Mouse (Mus musculus) thymus, adult 18-20 months (tissue): ENCODE data around the gene Ypel3.
A peak's percentile ranks its signal among the peaks of the same experiment; 100 is the strongest.
"Not testable (repeated sequence)": the region's sequence is repeated elsewhere in the genome, so short reads cannot be mapped to it uniquely, and the experiment has no call there.

ENCODE experiments used
- DNase-seq, 2 experiments: peaks; one replicate each; pipeline ENCODE4 v3.0.0; 2022; ENCODE audit warnings: mixed read lengths in 2 of 2

The Ypel3 gene

GRCm38 (mm10) chr7:126767001-126767400, 9.8 kb upstream of the Ypel3 start:
- no peak for DNase-seq

DNA sequence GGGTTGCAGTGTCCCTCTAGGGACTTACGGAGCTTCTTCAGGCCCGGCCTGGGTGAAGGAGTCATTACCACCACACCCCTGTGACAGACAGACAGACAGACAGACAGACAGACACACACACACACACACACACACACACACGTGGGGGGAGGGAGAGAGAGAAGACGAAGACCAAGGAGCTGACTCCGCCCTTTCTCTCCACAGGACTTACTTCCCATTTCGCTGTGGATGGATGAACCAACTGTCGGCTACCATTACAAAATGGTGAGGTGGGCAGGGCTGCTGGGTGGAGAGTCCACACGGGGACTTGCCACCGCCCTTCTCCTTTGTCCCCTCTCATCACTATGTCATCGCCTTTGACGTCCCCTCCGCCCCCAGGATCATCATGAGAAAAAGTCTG, 6.0 kb upstream of the Ypel3 start:
- DNase-seq, result no peak

DNA sequence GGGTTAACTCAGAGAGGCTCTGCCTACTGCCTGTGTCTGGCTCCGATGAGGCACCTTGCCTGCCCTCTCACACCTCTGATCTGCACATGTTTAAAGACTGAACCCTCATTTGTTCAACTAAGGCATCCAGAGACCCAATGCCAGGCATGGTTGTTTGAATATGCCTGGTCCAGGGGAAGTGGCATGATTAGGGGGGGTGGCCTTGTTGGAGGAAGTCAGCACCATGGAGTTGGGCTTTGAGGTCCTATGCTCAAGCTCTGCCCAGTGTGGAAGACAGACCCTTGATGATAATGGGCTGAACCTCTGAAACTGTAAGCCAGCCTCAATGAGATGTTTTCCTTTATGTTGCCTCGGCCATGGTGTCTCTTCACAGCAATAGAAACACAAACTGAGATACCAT, 3.4 kb upstream of the Ypel3 start:
- no peak for DNase-seq

GRCm38 (mm10) chr7:126774463-126774862, 2.3 kb upstream of the Ypel3 start:
- DNase-seq, result no peak

GRCm38 (mm10) chr7:126775185-126775977, 1.4 kb upstream of the Ypel3 start:
- no peak for DNase-seq

DNA sequence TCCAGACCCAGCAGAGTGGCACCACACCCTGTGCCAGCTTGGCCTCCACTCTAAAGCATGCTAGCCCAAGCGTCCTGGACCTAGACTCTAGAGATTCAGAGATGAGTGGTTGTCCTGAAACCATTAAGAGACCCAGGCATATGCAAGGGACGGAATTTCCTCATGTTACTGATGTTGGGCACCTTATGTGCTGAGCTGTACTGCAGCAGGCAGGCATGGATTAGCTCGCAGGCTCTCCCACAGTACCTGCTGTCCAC, 849 bp upstream of the Ypel3 start:
- DNase-seq, result no peak

DNA sequence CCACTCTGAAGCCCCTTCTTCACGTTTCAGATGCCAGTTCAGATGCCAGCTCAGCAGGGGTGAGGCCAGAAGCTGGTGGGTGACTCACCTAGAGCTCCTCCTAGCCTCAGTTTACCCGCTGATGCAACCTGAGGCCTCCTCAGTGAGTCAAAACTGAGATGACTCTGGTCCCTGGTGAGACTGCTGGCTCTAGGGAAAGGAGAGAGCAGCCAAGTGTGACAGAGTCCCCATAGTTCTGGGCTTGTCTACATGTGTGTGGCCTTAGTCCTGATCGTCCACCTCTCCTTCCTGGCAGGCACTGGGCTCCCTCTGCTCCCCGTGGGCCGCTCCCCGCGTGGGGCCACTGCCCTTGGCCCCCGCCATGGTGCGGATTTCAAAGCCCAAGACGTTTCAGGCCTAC, 721 bp downstream of the Ypel3 start:
- DNase-seq, result no peak

DNA sequence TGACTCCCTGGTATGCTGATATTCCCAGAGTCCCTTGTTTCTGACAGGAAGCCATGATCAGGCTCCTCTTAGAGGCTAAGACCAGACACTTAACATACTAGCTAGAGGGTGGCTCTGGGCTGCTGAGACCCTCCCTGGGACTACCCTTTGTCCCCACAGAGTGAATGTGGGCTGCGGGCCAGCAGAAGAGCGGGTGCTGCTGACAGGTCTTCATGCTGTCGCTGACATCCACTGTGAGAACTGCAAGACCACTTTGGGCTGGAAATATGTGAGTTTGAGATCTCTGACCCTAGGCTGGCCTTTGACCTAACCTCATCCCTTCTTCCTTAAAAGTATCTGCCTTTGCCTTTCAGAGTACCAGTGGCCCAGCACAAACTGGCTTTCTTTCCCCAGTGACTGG, 1.4 kb downstream of the Ypel3 start:
- DNase-seq, result no peak

DNA sequence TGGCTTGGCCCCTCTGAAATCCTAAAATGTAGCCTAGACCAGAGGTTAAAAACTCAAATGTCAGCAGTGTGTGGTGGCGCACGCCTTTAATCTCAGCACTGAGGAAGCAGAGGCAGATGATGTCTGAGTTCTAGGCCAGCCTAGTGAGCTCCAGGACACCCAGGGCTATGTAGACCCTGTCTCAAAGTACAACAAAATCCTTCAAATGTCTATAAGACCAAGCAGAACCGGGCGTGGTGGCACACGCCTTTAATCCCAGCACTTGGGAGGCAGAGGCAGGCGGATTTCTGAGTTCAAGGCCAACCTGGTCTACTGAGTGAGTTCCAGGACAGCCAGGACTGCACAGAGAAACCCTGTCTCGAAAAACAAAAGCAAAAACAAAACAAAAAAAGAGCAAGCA, 2.3 kb downstream of the Ypel3 start:
- not testable (repeated sequence) for DNase-seq

- peak; percentile 72 to 78 for DNase-seq
These were observed 3.5 kb downstream of the Ypel3 start for GRCm38 (mm10) chr7:126779983-126780970.

GRCm38 (mm10) chr7:126780971-126781635, 4.3 kb downstream of the Ypel3 start, which contains the start of gene Tbx6:
Tbx6 (plus strand) TSS chr7:126781483.
- no peak for DNase-seq

GRCm38 (mm10) chr7:126781661-126782370, 5.1 kb downstream of the Ypel3 start:
- no peak for DNase-seq

- no peak for DNase-seq
These were observed 5.9 kb downstream of the Ypel3 start for GRCm38 (mm10) chr7:126782693-126783092.

DNA sequence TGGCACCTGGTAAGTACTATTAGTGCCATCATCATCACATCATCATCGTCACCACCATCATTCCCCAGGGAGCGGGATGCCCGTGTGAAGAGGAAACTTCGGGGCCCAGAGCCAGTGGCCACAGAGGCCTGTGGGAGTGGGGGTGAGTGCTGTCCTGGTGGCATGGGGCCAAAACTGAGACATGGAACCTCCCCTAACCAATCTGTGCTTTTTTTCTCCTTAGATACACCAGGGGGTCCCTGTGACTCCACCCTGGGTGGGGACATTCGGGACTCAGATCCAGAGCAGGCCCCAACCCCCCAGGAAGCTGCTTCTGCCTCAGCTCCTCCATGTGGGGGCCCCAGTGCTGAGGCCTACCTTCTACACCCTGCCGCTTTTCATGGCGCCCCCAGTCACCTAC, 7.7 kb downstream of the Ypel3 start:
- DNase-seq, result no peak

DNA sequence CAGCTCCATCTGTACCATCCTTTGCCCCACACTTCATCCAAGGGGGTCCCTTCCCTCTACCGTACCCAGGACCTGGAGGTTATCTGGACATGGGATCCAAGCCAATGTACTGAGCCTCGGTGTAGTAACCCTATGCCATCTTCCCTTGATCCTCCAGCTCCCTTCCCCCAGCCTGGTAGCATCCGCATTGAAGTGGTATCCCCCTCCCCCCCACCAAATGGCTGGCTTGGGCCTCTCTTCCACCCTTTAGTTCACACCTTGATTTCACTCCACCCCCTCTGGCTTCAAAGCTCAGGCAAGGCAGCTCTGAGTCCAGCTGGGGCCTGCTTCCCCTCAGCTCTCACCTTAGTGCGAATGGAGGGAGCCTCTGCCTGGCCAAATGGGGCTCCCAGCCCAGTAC, 8.3 kb downstream of the Ypel3 start:
- no peak for DNase-seq

DNA sequence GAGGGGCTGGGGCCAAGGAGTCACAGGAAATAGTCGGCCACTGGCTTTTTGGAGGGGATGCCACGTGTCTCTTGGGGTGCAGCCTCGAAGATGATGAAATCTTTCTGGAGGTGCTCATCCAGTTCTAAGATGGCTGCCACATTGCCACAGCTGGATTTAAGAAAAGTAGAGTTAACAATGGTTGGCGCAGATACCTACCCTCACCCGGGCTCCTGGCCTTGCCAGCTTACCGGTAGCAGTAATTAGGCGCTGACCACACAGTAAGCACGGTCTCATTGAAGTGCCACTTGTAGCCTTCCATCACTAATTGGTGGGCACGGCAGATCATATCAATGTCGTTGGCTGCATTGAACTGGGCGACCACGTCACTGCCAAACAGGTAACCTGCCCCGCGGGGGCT, 9.4 kb downstream of the Ypel3 start:
- DNase-seq, result no peak

DNA sequence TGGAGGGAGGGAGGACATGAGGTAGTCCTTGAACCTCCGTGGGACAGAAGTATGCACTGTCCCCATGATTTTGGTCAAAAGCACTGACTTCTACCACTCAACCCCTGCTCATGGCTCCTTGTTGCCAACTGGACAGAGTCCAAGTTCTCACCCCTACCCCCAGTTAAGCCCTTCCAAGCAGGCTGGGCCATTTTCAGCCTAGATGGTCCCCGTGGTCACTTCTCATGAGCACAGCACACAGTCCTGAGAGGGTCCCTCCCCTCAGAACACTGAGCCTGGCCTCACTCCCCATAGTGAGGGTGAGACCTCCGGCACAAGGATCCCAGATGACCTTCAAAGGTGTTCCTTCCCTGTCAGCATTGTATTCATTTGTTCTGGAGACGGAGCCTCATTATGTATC, 12.4 kb downstream of the Ypel3 start:
- DNase-seq, result no peak

- peak; percentile 95 to 96 for DNase-seq
These were observed 15.3 kb downstream of the Ypel3 start, which contains the start of gene Ppp4c for GRCm38 (mm10) chr7:126791851-126792720. Ppp4c (minus strand) TSS chr7:126792496.

DNA sequence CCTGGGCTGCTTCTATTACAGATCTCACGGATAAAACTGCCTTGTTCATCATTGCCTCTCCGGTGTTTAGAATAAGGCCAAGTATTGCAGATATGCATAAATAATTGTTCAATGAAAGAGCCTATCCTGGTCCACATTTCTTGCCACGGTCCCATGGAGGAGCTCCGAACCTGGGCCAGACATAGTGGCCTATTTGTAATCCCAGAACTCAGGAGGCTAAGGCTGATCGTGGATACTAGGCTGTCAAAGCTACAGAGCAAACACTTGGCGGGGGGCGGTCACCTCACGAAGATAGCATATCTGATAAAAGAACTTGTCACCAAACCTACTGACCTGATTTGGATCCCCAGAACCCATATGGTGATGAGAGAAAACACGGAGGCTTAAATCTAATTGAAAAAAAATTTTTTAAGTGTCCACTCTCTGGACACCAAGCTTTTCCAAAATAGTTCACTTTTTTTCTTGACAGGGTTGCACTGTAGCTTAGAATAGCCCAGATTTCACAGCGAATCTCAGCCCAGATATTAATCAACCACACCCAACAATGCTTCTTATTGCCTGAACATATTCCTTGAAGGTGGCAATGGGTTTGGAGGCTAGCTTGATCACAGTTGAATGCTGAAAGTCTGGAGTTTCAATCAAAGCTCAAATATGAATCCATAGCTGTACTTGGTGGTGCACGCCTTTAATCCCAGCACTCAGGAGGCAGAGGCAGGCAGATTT, 16.1 kb downstream of the Ypel3 start:
- no peak for DNase-seq

- no peak for DNase-seq
These were observed 16.9 kb downstream of the Ypel3 start for GRCm38 (mm10) chr7:126793456-126794270.
